Mouse (Mus musculus): Measurements from ENCODE around the gene Pdlim7. TPM values are rescaled to one million over a fixed set of nuclear protein-coding genes. Genes with fewer than 3 reads are reported as not detected.

Pdlim7 gene
- total and polyA plus RNA-seq, 3 experiments: 8.7 to 32.5 (median 11.2) TPM

- Histone ChIP-seq H3K27ac (ENCODE audit: insufficient read depth, low read depth) (peak overlapping the region; percentile 84), H3K27me3 (replicated peaks) (no peaks in the 10 kb centered on the region), H3K36me3 (replicated peaks in 1 of 2; ENCODE audit: control insufficient read depth in 1 of 2, insufficient read depth in 1 of 2, low read length in 1 of 2) (peaks cover 37 to 49% of the 10 kb centered on the region in 2 experiments), H3K4me1 (ENCODE audit: control insufficient read depth in 1 of 2, insufficient read depth in 2 of 2) (peaks cover 26 to 52% of the 10 kb centered on the region in 2 experiments), H3K79me2 (replicated peaks; ENCODE audit: control insufficient read depth, extremely low read depth, insufficient read depth, poor library complexity, severe bottlenecking) (peaks cover 34% of the 10 kb centered on the region), H3K9ac (ENCODE audit: insufficient read depth, low read depth) (peak overlapping the region; percentile 10; the same call in 1 of the 2 replicates), H3K4me3 (replicated peaks in 1 of 3; ENCODE audit: low read depth in 2 of 3, low read length in 2 of 3, poor library complexity in 1 of 3) (peak overlapping the region in 1 of 3 experiments; percentile 14), H3K9me3 (replicated peaks; ENCODE audit: low read length) (no peaks in the 10 kb centered on the region), H3K4me2 (ENCODE audit: insufficient read depth, low read depth, poor library complexity, severe bottlenecking) (peak overlapping the region; percentile 43)
- peak; percentile 53 for DNase-seq (ENCODE audit: extremely low read depth)
- dilution Hi-C loops (cut with MboI; ENCODE audit: extremely low pct_ligation_motif_present, extremely low pct_unique_long_range_greater_than_20kb, low sequenced_read_pairs): no loop called here
- TF ChIP-seq MYC (IDR thresholded peaks at IDR 0.05; ENCODE audit: low read depth, low read length): 0 out of 2 replicates have a peak, but pooled peaks have one; percentile 8
- TF ChIP-seq RCOR1 (conservative IDR thresholded peaks at IDR 0.05; ENCODE audit: low read depth, low read length): 0 out of 2 replicates have a peak, but pooled peaks have one; percentile 42
- peak; percentile 4; the same call in 1 of the 2 replicates for TF ChIP-seq ELF1 (IDR thresholded peaks at IDR 0.05; ENCODE audit: low read depth, low read length)
- 0 out of 2 replicates have a peak, but pooled peaks have one; percentile 50 for TF ChIP-seq CHD2 (IDR thresholded peaks at IDR 0.05; ENCODE audit: low read length)
- TF ChIP-seq UBTF (IDR thresholded peaks at IDR 0.05; ENCODE audit: low read depth, low read length): no peak
- TF ChIP-seq NRF1 (IDR thresholded peaks at IDR 0.05; ENCODE audit: low read depth, low read length): no peak
- in situ Hi-C loops (cut with MboI; ENCODE audit: low pct_ligation_motif_present, low pct_unique_long_range_greater_than_20kb, low sequenced_read_pairs): no loop called here
Observed at GRCm38 (mm10) chr13:55449205-55449604, 64.3 kb downstream of the Pdlim7 start.

- peak overlapping the region; percentile 83 for H3K4me2 ChIP-seq (ENCODE audit: insufficient read depth, low read depth, poor library complexity, severe bottlenecking)
- H3K79me2 ChIP-seq (replicated peaks; ENCODE audit: control insufficient read depth, extremely low read depth, insufficient read depth, poor library complexity, severe bottlenecking): peaks cover 34% of the 10 kb centered on the region
- peak overlapping the region; percentile 22; the same call in 1 of the 2 replicates for H3K9ac ChIP-seq (ENCODE audit: insufficient read depth, low read depth)
- H3K9me3 ChIP-seq (replicated peaks; ENCODE audit: low read length): no peaks in the 10 kb centered on the region
- H3K27me3 ChIP-seq (replicated peaks): no peaks in the 10 kb centered on the region
- peak overlapping the region; percentile 26 to 30 (median 27) for H3K4me3 ChIP-seq (replicated peaks in 1 of 3; ENCODE audit: low read depth in 2 of 3, low read length in 2 of 3, poor library complexity in 1 of 3)
- peaks cover 30 to 55% of the 10 kb centered on the region in 2 experiments for H3K4me1 ChIP-seq (ENCODE audit: control insufficient read depth in 1 of 2, insufficient read depth in 2 of 2)
- TF ChIP-seq UBTF (IDR thresholded peaks at IDR 0.05; ENCODE audit: low read depth, low read length) (no peak), CHD1 (IDR thresholded peaks at IDR 0.05; ENCODE audit: low read depth, low read length) (no peak), RAD21 (IDR thresholded peaks at IDR 0.05; ENCODE audit: low read depth, low read length) (no peak), ELF1 (IDR thresholded peaks at IDR 0.05; ENCODE audit: low read depth, low read length) (no peak), USF2 (conservative IDR thresholded peaks at IDR 0.05; ENCODE audit: low read depth, low read length) (no peak), JUN (IDR thresholded peaks at IDR 0.05; ENCODE audit: insufficient read depth, low read depth, low read length) (no peak), MYC (IDR thresholded peaks at IDR 0.05; ENCODE audit: low read depth, low read length) (no peak), ZC3H11A (IDR thresholded peaks at IDR 0.05; ENCODE audit: low read depth, low read length) (no peak), ZMIZ1 (IDR thresholded peaks at IDR 0.05; ENCODE audit: low read depth, low read length) (no peak), JUND (conservative IDR thresholded peaks at IDR 0.05; ENCODE audit: low read depth, low read length) (no peak), TBP (conservative IDR thresholded peaks at IDR 0.05; ENCODE audit: low read depth, low read length) (no peak), IRF4 (IDR thresholded peaks at IDR 0.05; ENCODE audit: low read depth, low read length) (no peak), MXI1 (IDR thresholded peaks at IDR 0.05; ENCODE audit: low read depth, low read length) (no peak), MAZ (IDR thresholded peaks at IDR 0.05; ENCODE audit: low read depth, low read length) (no peak), MEF2A (IDR thresholded peaks at IDR 0.05; ENCODE audit: borderline replicate concordance, low read depth, low read length) (no peak), HCFC1 (IDR thresholded peaks at IDR 0.05; ENCODE audit: low read depth, low read length) (no peak), CHD2 (IDR thresholded peaks at IDR 0.05; ENCODE audit: low read length) (no peak)
- in situ Hi-C loops (cut with MboI; ENCODE audit: low pct_ligation_motif_present, low pct_unique_long_range_greater_than_20kb, low sequenced_read_pairs) (no loop called here), dilution Hi-C loops (cut with MboI; ENCODE audit: extremely low pct_ligation_motif_present, extremely low pct_unique_long_range_greater_than_20kb, low sequenced_read_pairs) (no loop called here)
- H3K36me3 ChIP-seq (replicated peaks in 1 of 2; ENCODE audit: control insufficient read depth in 1 of 2, insufficient read depth in 1 of 2, low read length in 1 of 2): peaks cover 28 to 38% of the 10 kb centered on the region in 2 experiments
- peak overlapping the region; percentile 80 for H3K27ac ChIP-seq (ENCODE audit: insufficient read depth, low read depth)
- DNase-seq (ENCODE audit: extremely low read depth): no peak
Observed at GRCm38 (mm10) chr13:55448131-55448530, 65.3 kb downstream of the Pdlim7 start.

Data from CH12.LX (cell line).